Mouse (Mus musculus): Measurements from ENCODE around the gene Gm44790.

DNA sequence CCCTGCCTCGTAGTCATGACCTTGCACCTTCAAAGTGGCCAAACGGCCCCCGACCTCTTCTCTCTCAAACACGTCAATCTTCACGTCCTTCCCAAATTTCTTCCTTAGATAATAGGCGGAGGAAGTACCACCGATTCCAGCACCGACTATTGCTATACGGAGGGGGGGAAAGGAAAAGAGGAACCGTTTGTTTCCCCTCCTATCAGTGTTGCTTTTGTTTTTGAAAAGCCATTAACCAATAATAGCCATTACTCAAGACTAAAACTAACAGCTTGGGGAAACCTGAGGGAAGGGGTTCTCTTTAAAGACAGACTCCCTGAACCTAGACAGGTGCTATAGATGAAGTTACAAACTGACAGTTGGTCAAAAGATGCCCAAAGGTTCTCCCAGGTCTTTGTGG, 30.5 kb upstream of the Gm44790 start:
- TF ChIP-seq GATA1 (IDR thresholded peaks at IDR 0.05; ENCODE audit: borderline replicate concordance, low read length) (no peak), FLI1 (IDR thresholded peaks at IDR 0.05; ENCODE audit: low read length) (no peak)

All from megakaryocyte, embryonic 14.5 days (primary cell).